Mouse (Mus musculus): ENCODE measurements around the gene Fastkd5.

The Fastkd5 gene

DNA sequence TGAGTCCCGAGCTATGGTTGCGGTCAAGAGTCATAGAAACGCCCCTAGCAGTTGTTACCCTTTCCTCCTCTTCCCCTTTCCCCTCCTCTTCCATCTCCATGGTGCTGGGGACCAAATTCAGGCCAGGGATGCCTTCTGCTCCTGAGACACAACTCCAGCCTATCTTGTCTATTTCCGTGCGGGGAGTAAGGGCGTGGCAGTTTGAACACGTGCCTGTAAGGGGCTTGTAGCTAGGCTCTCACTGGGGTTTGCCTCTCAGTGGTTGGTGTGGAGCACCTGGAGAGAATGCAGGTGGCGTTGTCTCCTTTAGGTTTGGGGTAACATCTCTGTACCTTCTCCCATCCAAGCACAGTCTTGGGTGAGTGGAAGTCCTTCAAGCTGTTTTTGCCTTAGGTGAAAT lies 50.0 kb downstream of the Fastkd5 start:
- in situ Hi-C loops (cut with MboI, MseI): loop anchor here in 1 of 2 experiments (5.0 kb wide), 1 partner anchor 88 kb away; the partner anchor contains the start of gene Itpa

DNA sequence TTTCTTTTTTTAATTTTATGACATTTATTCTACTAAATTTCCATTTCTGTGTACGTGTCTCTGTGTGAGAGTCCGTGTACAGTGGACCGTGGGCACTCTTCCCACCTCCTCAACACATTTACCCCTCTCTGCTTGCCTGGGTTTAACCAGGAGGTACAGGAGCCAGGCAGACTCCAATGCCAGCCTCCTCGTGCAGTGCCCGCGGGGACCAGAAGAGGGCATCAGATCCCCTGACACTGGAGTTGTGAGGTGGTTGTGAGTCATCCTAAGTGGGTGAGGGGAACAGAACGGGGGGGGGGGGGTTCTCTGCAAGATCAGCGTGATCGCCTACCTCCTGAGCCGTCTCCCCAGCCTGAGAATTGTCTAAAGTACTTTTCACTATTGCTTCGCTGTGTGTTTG lies 51.7 kb downstream of the Fastkd5 start:
- in situ Hi-C loops (cut with MboI, MseI): loop anchor here in 1 of 2 experiments (5.0 kb wide), 1 partner anchor 89 kb away; the partner anchor contains the start of gene Itpa

DNA sequence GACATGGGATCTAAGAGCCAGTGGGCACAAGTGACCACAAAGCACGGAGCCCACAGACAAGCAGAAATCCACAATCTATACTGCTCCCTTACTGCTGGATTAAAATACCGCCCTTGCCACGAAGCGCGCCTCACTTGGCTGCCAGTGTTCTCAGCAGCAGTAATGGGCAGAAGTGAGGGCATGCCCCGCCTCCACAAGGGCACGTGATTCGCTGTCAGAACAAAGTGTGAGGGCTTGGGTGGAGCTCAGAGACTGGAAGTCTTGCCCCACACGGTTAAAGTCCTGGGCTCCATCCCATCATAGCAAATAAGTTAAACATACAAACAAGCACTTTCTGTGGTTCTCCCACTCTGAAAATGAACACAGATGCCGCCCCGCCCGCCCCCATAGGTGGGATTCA lies 52.2 kb downstream of the Fastkd5 start:
- in situ Hi-C loops (cut with MboI, MseI): loop anchor here in 1 of 2 experiments (5.0 kb wide), 1 partner anchor 90 kb away; the partner anchor contains the start of gene Itpa

DNA sequence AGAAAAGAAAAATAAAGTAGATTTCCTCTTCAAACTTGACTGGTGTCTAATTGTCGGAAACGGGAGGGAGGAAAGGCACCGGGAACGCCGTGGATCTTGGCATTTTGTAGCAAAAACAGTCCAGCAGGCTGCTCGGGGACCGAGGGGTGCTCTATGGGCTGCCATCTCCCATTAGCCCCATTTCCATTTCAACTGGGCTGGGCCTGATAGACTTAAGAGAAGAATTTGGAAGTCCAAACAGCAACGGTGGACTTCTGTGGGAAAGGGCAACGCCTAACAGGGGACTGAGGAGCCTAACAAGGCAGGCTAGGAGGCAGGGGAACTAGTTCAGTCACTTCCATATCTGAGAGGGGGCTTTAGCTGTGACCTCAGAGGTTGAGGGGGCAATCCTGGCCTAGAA lies 52.8 kb downstream of the Fastkd5 start:
- in situ Hi-C loops (cut with MboI, MseI): loop anchor here in 1 of 2 experiments (5.0 kb wide), 1 partner anchor 90 kb away; the partner anchor contains the start of gene Itpa

DNA sequence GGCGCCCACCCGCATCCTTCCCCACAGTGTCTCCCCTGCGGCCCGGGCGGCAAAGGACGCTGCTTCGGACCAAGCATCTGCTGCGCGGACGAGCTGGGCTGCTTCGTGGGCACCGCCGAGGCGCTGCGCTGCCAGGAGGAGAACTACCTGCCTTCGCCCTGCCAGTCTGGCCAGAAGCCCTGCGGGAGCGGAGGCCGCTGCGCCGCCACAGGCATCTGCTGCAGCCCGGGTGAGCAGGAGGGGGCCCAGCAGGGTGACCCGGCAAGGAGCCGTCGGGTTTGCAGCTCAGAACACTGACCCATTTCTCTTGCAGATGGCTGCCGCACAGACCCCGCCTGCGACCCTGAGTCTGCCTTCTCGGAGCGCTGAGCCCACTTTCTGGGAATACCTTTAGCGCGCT lies 53.3 kb downstream of the Fastkd5 start:
- in situ Hi-C loops (cut with MboI, MseI): loop anchor here in 1 of 2 experiments (5.0 kb wide), 1 partner anchor 91 kb away; the partner anchor contains the start of gene Itpa

DNA sequence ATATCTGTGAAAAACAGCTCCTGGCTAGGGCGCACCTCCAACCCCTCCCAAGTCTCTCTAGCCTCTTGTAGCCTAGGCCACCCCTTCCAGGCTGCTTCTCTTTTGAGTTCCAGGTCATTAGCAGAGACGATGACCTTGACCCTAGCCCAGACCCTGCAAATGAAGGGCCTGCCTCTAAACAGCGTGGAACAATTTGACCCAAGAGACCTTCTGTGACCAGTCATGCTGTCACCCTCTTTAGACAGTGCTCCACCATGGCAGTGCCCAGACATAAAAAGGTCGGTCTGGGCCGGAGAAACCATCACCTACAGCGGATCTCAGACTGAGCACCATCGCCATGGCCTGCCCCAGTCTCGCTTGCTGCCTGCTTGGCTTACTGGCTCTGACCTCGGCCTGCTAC lies 54.0 kb downstream of the Fastkd5 start, which contains the start of gene Oxt:
Gene Oxt, plus strand, starts transcription at position 301 of the 400 bp plus-strand sequence.
- in situ Hi-C loops (cut with MboI, MseI): loop anchor here in 1 of 2 experiments (5.0 kb wide), 1 partner anchor 91 kb away; the partner anchor contains the start of gene Itpa

DNA sequence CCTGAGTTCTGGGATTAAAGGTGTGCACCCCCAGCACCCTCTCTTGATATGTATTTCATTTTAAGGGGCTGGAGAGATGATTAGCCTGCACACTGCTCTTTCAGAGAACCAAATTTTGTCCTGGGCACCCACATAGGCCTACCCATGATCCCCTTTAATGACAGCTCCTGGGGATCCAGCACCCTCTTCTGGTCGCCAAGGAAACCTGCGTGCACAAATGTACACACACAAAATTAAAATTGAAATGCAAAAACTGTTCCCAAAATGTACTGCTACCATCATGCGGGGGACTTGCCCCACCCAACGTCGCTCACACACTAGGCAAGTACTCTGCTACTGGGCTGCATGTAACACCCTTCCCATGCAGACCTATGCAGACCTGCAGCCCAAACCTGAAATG lies 54.9 kb downstream of the Fastkd5 start:
- in situ Hi-C loops (cut with MboI, MseI): loop anchor here (5.0 kb wide), 2 partner anchors 92 to 293 kb away; partner anchors contain the start of genes Idh3b (in 1 of the 2) and Itpa (in 1 of the 2)

DNA sequence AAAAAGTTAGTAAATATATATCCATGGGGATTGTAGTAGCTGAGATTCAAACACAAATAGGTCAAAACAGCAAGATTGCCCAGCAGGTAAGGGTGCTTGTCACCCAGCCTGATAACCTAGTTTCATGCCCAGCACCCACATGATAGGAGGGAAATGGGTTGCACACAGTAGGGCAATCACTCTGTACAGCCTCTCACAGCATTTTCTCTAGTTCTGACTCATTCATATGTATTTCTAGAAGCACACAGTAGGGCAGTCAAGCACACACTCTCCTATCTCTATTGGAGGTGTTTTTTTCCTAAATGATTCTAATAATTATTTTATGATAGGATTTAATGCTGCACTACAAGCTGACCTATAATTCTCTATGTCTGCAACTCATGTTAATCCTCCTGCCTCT lies 59.9 kb downstream of the Fastkd5 start:
- in situ Hi-C loops (cut with MboI, MseI): loop anchor here in 1 of 2 experiments (5.0 kb wide), 1 partner anchor 288 kb away; the partner anchor contains the start of gene Idh3b

DNA sequence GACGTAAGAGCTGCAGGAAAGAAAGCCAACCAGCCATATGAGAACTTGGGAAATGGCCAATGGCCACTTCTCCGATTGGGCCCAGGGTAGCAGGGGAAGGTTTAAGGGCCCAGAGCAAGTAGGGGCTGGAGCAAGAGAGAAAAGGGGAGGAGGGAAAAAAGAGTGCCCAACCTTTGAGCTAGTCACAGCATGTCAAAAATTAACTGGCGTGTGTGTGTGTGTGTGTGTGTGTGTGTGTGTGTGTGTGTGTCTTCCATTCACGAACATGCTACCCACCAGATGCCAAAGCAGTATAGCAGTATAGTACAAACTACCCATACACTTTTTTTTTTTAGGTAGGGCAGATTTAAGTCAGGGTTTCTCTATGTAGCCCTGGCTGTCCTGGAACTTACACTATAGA lies 60.9 kb downstream of the Fastkd5 start:
- in situ Hi-C loops (cut with MboI, MseI): no loop called here

DNA sequence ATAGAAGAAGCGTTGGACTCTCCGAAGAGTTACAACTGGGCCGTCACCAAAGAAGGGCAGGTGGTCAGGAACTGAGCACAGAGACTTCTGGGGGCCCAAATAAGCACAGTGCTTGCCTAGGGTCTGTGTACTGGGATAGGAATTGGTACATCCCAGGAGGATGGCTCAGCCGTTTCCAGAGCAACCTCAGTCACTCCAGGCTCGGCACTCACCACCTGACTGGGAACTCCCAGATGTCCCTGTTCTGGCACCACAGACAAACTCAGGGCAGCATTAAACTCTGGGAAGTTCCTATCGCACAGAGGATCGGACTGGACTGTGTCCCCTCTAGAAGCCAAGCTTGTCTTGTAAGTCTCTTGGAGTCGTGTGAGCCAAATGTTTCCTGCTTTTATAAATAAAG lies 64.8 kb downstream of the Fastkd5 start:
- in situ Hi-C loops (cut with MboI, MseI): no loop called here

DNA sequence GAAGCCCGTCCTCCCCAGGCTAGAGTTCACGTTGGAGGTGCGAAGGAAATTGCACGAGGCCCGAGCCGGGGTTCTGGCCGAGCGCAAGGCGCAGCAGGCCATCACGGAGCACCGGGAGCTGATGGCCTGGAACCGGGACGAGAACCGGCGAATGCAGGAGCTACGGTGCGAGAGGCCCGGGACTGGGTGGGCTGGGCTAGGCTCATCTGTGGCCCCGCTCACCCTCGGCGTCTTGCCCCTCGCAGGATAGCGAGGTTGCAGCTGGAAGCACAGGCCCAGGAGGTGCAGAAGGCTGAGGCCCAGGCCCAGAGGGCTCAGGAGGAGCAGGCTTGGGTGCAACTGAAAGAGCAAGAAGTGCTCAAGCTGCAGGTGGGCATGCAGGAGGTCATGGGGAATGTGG lies 65.8 kb downstream of the Fastkd5 start:
- in situ Hi-C loops (cut with MboI, MseI): no loop called here

Measured in T-helper 17 cell (primary cell).